Mouse (Mus musculus) small intestine, adult 2 months (tissue): ENCODE measurements around the gene Stk32c.

Source experiments
- CTCF ChIP-seq: fragments of 200-500 bp; IDR thresholded peaks from 2 replicates; pipeline ENCODE4 v1.5.1; 2012; ENCODE audit warnings: low read depth, mild to moderate bottlenecking, control low read depth, inconsistent platforms, low read length, moderate library complexity, mixed read lengths; ENCODE audit not compliant: insufficient replicate concordance, insufficient read length; ENCODE audit errors: extremely low read depth
- POLR2A ChIP-seq: fragments of 200-500 bp; IDR thresholded peaks from 2 replicates; pipeline ENCODE4 v1.6.1; 2012; ENCODE audit warnings: low read depth, mild to moderate bottlenecking, control low read depth, inconsistent platforms, low read length, moderate library complexity

DNA sequence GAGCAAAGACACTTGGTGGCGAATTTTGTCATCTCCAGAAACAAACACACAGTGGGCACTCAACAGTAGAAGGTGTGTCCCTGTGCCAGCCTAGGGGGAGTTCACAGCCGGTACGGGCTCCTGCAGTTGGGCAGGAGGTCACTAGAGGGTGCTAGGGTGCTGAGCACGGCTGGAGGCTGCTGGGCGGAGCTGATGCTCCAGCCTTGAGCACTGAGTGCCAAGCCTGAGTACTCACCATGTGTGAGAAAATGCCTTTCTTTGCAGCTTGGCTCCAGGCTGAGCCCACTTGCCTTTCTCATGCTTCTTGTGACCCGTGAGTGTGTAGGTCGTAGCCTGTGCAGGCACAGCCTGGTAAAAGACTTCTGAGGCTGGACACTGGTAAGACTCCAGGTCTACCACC is 20.6 kb upstream of the Stk32c start:
- TF ChIP-seq POLR2A (no peak), CTCF (peak; percentile 92)
